Mouse (Mus musculus) urinary bladder, adult 2 months (tissue): ENCODE data around the gene Gm19684. TPM values are rescaled to one million over a fixed set of nuclear protein-coding genes. Genes with fewer than 3 reads are reported as not detected.
"Not testable (repeated sequence)": the region's sequence is repeated elsewhere in the genome, so short reads cannot be mapped to it uniquely, and the experiment has no call there.

Source experiments
- DNase-seq: peaks from one replicate; pipeline ENCODE4 v3.0.0; 2022; ENCODE audit warnings: low spot score
- polyA plus RNA-seq: library from polyadenylated mRNA; depleted of rRNA; stranded (reverse); fragments of >200 nt; gene quantifications from 2 replicates; pipeline ENCODE4 v1.2.3, GENCODE M21; 2012

Gm19684 gene
- polyA plus RNA-seq, 1 experiment = 0.12 TPM

GRCm38 (mm10) chr17:36131516-36132265, 10.2 kb downstream of the Gm19684 start:
- DNase-seq = no peak

- DNase-seq = not testable (repeated sequence)
Measured at GRCm38 (mm10) chr17:36135421-36136231, 14.1 kb downstream of the Gm19684 start.

- DNase-seq = not testable (repeated sequence)
Measured at GRCm38 (mm10) chr17:36136299-36136848, 14.9 kb downstream of the Gm19684 start.

GRCm38 (mm10) chr17:36145111-36145860, 23.8 kb downstream of the Gm19684 start:
- no peak for DNase-seq

GRCm38 (mm10) chr17:36145861-36146156, 24.3 kb downstream of the Gm19684 start:
- not testable (repeated sequence) for DNase-seq

- not testable (repeated sequence) for DNase-seq
Measured at GRCm38 (mm10) chr17:36146937-36147336, 25.5 kb downstream of the Gm19684 start.

- not testable (repeated sequence) for DNase-seq
Measured at GRCm38 (mm10) chr17:36148468-36148867, 27.0 kb downstream of the Gm19684 start.

- DNase-seq = not testable (repeated sequence)
Measured at GRCm38 (mm10) chr17:36151200-36151599, 29.7 kb downstream of the Gm19684 start.

GRCm38 (mm10) chr17:36154271-36155149, 33.0 kb downstream of the Gm19684 start:
- no peak for DNase-seq

GRCm38 (mm10) chr17:36157782-36158181, 36.3 kb downstream of the Gm19684 start:
- not testable (repeated sequence) for DNase-seq

GRCm38 (mm10) chr17:36158264-36158663, 36.8 kb downstream of the Gm19684 start:
- not testable (repeated sequence) for DNase-seq

- DNase-seq = no peak
Measured at GRCm38 (mm10) chr17:36161129-36162051, 39.9 kb downstream of the Gm19684 start.

GRCm38 (mm10) chr17:36166901-36167300, 45.4 kb downstream of the Gm19684 start:
- not testable (repeated sequence) for DNase-seq

- no peak for DNase-seq
Measured at GRCm38 (mm10) chr17:36167306-36168038, 46.0 kb downstream of the Gm19684 start.

- DNase-seq = no peak
Measured at GRCm38 (mm10) chr17:36168039-36168652, 46.7 kb downstream of the Gm19684 start, which contains the start of gene Gm8909. Gene Gm8909, minus strand, starts transcription at chr17:36168537.

- DNase-seq = not testable (repeated sequence)
Measured at GRCm38 (mm10) chr17:36169094-36169493, 47.6 kb downstream of the Gm19684 start.

GRCm38 (mm10) chr17:36169753-36170152, 48.3 kb downstream of the Gm19684 start:
- no peak for DNase-seq

- no peak for DNase-seq
Measured at GRCm38 (mm10) chr17:36170287-36170814, 48.9 kb downstream of the Gm19684 start.
